Mouse (Mus musculus): Measurements from ENCODE around the gene Bin2. TPM values are rescaled to one million over a fixed set of nuclear protein-coding genes. Genes with fewer than 3 reads are reported as not detected.
A peak's percentile ranks its signal among the peaks of the same experiment; 100 is the strongest.

Gene Bin2
- total RNA-seq, 1 experiment = 12.5 TPM

GRCm38 (mm10) chr15:100619200-100619599, 50.2 kb downstream of the Bin2 start:
- H3K9me3 ChIP-seq (ENCODE audit: control insufficient read depth, insufficient read depth, low read depth, low read length) = no peaks in the 10 kb centered on the region
- no peak for DNase-seq (ENCODE audit: low read depth, low spot score)
- no peak for TF ChIP-seq CHD2 (IDR thresholded peaks at IDR 0.05; ENCODE audit: low read depth, low read length)
- no peak for TF ChIP-seq ZC3H11A (IDR thresholded peaks at IDR 0.05; ENCODE audit: borderline replicate concordance, low read depth, low read length)
- peak; percentile 37; the same call in 1 of the 2 replicates for TF ChIP-seq ZNF384 (IDR thresholded peaks at IDR 0.05; ENCODE audit: low read depth, low read length)
- TF ChIP-seq HCFC1 (IDR thresholded peaks at IDR 0.05; ENCODE audit: borderline replicate concordance, insufficient read depth, low read length) = no peak
- TF ChIP-seq MAFK (IDR thresholded peaks at IDR 0.05; ENCODE audit: insufficient read depth, low read depth, low read length) = no peak
- peaks cover 4 to 14% of the 10 kb centered on the region in 2 experiments for H3K4me1 ChIP-seq (ENCODE audit: control insufficient read depth in 2 of 2, insufficient read depth in 2 of 2, low read length in 2 of 2, poor library complexity in 1 of 2)
- no peak overlapping the region for H3K4me3 ChIP-seq (ENCODE audit: insufficient read depth in 1 of 2, low read depth in 1 of 2, low read length in 2 of 2, poor library complexity in 1 of 2, severe bottlenecking in 1 of 2)
- peaks cover 38% of the 10 kb centered on the region for H3K36me3 ChIP-seq (ENCODE audit: control insufficient read depth, insufficient read depth, low read length, poor library complexity, severe bottlenecking)
- H3K27ac ChIP-seq (ENCODE audit: insufficient read depth, low read depth, low read length, poor library complexity, severe bottlenecking) = no peak overlapping the region
- H3K9ac ChIP-seq (ENCODE audit: insufficient read depth, low read depth, low read length, poor library complexity, severe bottlenecking) = no peak overlapping the region
- in situ Hi-C loops (cut with MboI; ENCODE audit: low sequenced_read_pairs in 2 of 2, unreplicated experiment in 2 of 2) = no loop called here

- no peak for DNase-seq (ENCODE audit: low read depth, low spot score)
- H3K36me3 ChIP-seq (ENCODE audit: control insufficient read depth, insufficient read depth, low read length, poor library complexity, severe bottlenecking) = peaks cover 25% of the 10 kb centered on the region
- in situ Hi-C loops (cut with MboI; ENCODE audit: low sequenced_read_pairs in 2 of 2, unreplicated experiment in 2 of 2) = no loop called here
- peaks cover 0 to 5% of the 10 kb centered on the region in 2 experiments; a peak in 3 of 4 replicates for H3K4me1 ChIP-seq (ENCODE audit: control insufficient read depth in 2 of 2, insufficient read depth in 2 of 2, low read length in 2 of 2, poor library complexity in 1 of 2)
- TF ChIP-seq CHD2 (IDR thresholded peaks at IDR 0.05; ENCODE audit: low read depth, low read length) (no peak), MAFK (IDR thresholded peaks at IDR 0.05; ENCODE audit: insufficient read depth, low read depth, low read length) (no peak), HCFC1 (IDR thresholded peaks at IDR 0.05; ENCODE audit: borderline replicate concordance, insufficient read depth, low read length) (no peak), ZNF384 (IDR thresholded peaks at IDR 0.05; ENCODE audit: low read depth, low read length) (no peak), ZC3H11A (IDR thresholded peaks at IDR 0.05; ENCODE audit: borderline replicate concordance, low read depth, low read length) (no peak)
- peak overlapping the region; percentile 92 for H3K9ac ChIP-seq (ENCODE audit: insufficient read depth, low read depth, low read length, poor library complexity, severe bottlenecking)
- H3K4me3 ChIP-seq (ENCODE audit: insufficient read depth in 1 of 2, low read depth in 1 of 2, low read length in 2 of 2, poor library complexity in 1 of 2, severe bottlenecking in 1 of 2) = peak overlapping the region; percentile 83 to 90
- H3K9me3 ChIP-seq (ENCODE audit: control insufficient read depth, insufficient read depth, low read depth, low read length) = no peaks in the 10 kb centered on the region
- peak overlapping the region; percentile 52 for H3K27ac ChIP-seq (ENCODE audit: insufficient read depth, low read depth, low read length, poor library complexity, severe bottlenecking)
These were observed 53.1 kb downstream of the Bin2 start for GRCm38 (mm10) chr15:100616221-100616620.

GRCm38 (mm10) chr15:100615825-100616220, 53.5 kb downstream of the Bin2 start:
- H3K9ac ChIP-seq (ENCODE audit: insufficient read depth, low read depth, low read length, poor library complexity, severe bottlenecking) = peak overlapping the region; percentile 92
- H3K27ac ChIP-seq (ENCODE audit: insufficient read depth, low read depth, low read length, poor library complexity, severe bottlenecking) = peak overlapping the region; percentile 93
- peak; percentile 81 for DNase-seq (ENCODE audit: low read depth, low spot score)
- in situ Hi-C loops (cut with MboI; ENCODE audit: low sequenced_read_pairs in 2 of 2, unreplicated experiment in 2 of 2) = no loop called here
- H3K4me1 ChIP-seq (ENCODE audit: control insufficient read depth in 2 of 2, insufficient read depth in 2 of 2, low read length in 2 of 2, poor library complexity in 1 of 2) = peaks cover 0 to 5% of the 10 kb centered on the region in 2 experiments; a peak in 3 of 4 replicates
- H3K36me3 ChIP-seq (ENCODE audit: control insufficient read depth, insufficient read depth, low read length, poor library complexity, severe bottlenecking) = peaks cover 25% of the 10 kb centered on the region
- peak overlapping the region; percentile 83 to 90 for H3K4me3 ChIP-seq (ENCODE audit: insufficient read depth in 1 of 2, low read depth in 1 of 2, low read length in 2 of 2, poor library complexity in 1 of 2, severe bottlenecking in 1 of 2)
- no peaks in the 10 kb centered on the region for H3K9me3 ChIP-seq (ENCODE audit: control insufficient read depth, insufficient read depth, low read depth, low read length)
- peak; percentile 77 for TF ChIP-seq CHD2 (IDR thresholded peaks at IDR 0.05; ENCODE audit: low read depth, low read length)
- no peak for TF ChIP-seq ZC3H11A (IDR thresholded peaks at IDR 0.05; ENCODE audit: borderline replicate concordance, low read depth, low read length)

- Histone ChIP-seq H3K4me1 (ENCODE audit: control insufficient read depth in 2 of 2, insufficient read depth in 2 of 2, low read length in 2 of 2, poor library complexity in 1 of 2) (peaks cover 2 to 5% of the 10 kb centered on the region in 2 experiments), H3K36me3 (ENCODE audit: control insufficient read depth, insufficient read depth, low read length, poor library complexity, severe bottlenecking) (peaks cover 21% of the 10 kb centered on the region), H3K9me3 (ENCODE audit: control insufficient read depth, insufficient read depth, low read depth, low read length) (no peaks in the 10 kb centered on the region), H3K9ac (ENCODE audit: insufficient read depth, low read depth, low read length, poor library complexity, severe bottlenecking) (peak within 1 kb of the TSS; percentile 92), H3K27ac (ENCODE audit: insufficient read depth, low read depth, low read length, poor library complexity, severe bottlenecking) (peak within 1 kb of the TSS; percentile 93), H3K4me3 (ENCODE audit: insufficient read depth in 1 of 2, low read depth in 1 of 2, low read length in 2 of 2, poor library complexity in 1 of 2, severe bottlenecking in 1 of 2) (peak within 1 kb of the TSS; percentile 83 to 90)
- in situ Hi-C loops (cut with MboI; ENCODE audit: low sequenced_read_pairs in 2 of 2, unreplicated experiment in 2 of 2) = no loop called here
- TF ChIP-seq CHD2 (IDR thresholded peaks at IDR 0.05; ENCODE audit: low read depth, low read length) = no peak
- TF ChIP-seq HCFC1 (IDR thresholded peaks at IDR 0.05; ENCODE audit: borderline replicate concordance, insufficient read depth, low read length) = peak; percentile 45
- no peak for TF ChIP-seq ZC3H11A (IDR thresholded peaks at IDR 0.05; ENCODE audit: borderline replicate concordance, low read depth, low read length)
- TF ChIP-seq MAFK (IDR thresholded peaks at IDR 0.05; ENCODE audit: insufficient read depth, low read depth, low read length) = 0 out of 2 replicates have a peak, but pooled peaks have one; percentile 54
- no peak for TF ChIP-seq ZNF384 (IDR thresholded peaks at IDR 0.05; ENCODE audit: low read depth, low read length)
- peak; percentile 96 for DNase-seq (ENCODE audit: low read depth, low spot score)
These were observed 54.1 kb downstream of the Bin2 start, which contains the start of gene Dazap2 for GRCm38 (mm10) chr15:100614996-100615824. Gene Dazap2, plus strand, starts transcription at chr15:100615349.

Data from ES-E14 (cell line).